Comparison of ENCODE assay signal across 33 mouse cellular contexts in genomic region chr3:96280660-96281059, GRCm38 (mm10). TPM values are rescaled to one million over a fixed set of nuclear protein-coding genes. Genes with fewer than 3 reads are reported as not detected.
A peak's percentile ranks its signal among the peaks of the same experiment; 100 is the strongest.
DNase-seq lines count a peak whose midpoint lies in the region; ATAC-seq and TF ChIP-seq lines count a peak whose summit lies in the region.
"Had no signal": no experiment of that assay in that cellular context is flagged by ENCODE, and none has a peak within 500 bp of the region (broad histone marks: within the 10 kb centered on the region; RNA-seq: fewer than 3 reads in every experiment).

No protein-coding gene starts in this region.

- no peak overlapping the region for H3K4me3 ChIP-seq in kidney, postnatal 0 days (replicated peaks; ENCODE audit: low read depth, low read length)
- no peak overlapping the region for H3K4me3 ChIP-seq in kidney, embryonic 16.5 days (ENCODE audit: low read length)
- H3K4me3 ChIP-seq in CH12.LX (replicated peaks in 1 of 3; ENCODE audit: low read depth in 2 of 3, low read length in 2 of 3, poor library complexity in 1 of 3) = no peak overlapping the region
- H3K4me3 ChIP-seq: embryonic facial prominence, embryonic 12.5 days; forebrain, embryonic 15.5 days; gastrocnemius, adult 2 months; hindbrain, embryonic 13.5 days; kidney, embryonic 15.5 days; limb, embryonic 10.5 days; limb, embryonic 15.5 days; neural tube, embryonic 13.5 days; stomach, embryonic 15.5 days had no signal

- TF ChIP-seq CTCF in kidney, postnatal 0 days (IDR thresholded peaks at IDR 0.05; ENCODE audit: low read depth) = peak; percentile 32; the same call in 1 of the 2 replicates
- TF ChIP-seq CTCF in CH12.LX (conservative IDR thresholded peaks at IDR 0.05 in 1 of 2, IDR thresholded peaks at IDR 0.05 in 1 of 2; ENCODE audit: low read depth in 2 of 2, low read length in 2 of 2) = peak in 1 of 2 experiments; percentile 47; a peak in 2 of 4 replicates

- no peak for DNase-seq in kidney, postnatal 0 days (ENCODE audit: low spot score)
- DNase-seq in CH12.LX (ENCODE audit: extremely low read depth) = no peak
- DNase-seq in ES-CJ7 (ENCODE audit: low read depth, low spot score) = peak; percentile 54
- peak; percentile 58 for DNase-seq in ZHBTc4 (ENCODE audit: low read depth, low spot score)
- no peak for DNase-seq in right cerebral cortex, postnatal 4 days
- DNase-seq in thymus, postnatal 25 days = no peak
- DNase-seq in ovary, adult 18-20 months (ENCODE audit: low spot score) = no peak
- DNase-seq: adrenal gland, postnatal 10 days; cerebellum, adult 9-11 months; embryo, embryonic 11 days; gastrocnemius, adult 2 months; gastrocnemius, postnatal 36 days; heart, adult 18-20 months; heart, postnatal 36 days; kidney, adult 18-20 months; kidney, postnatal 4 days; lung, adult 18-20 months; lung, postnatal 14 days; thymus, postnatal 14 days had no signal

- H3K9ac ChIP-seq in kidney, postnatal 0 days (ENCODE audit: low read depth, low read length) = no peak overlapping the region
- no peak overlapping the region for H3K9ac ChIP-seq in kidney, embryonic 16.5 days (replicated peaks; ENCODE audit: low read length)
- H3K9ac ChIP-seq in CH12.LX (ENCODE audit: insufficient read depth, low read depth) = no peak overlapping the region
- H3K9ac ChIP-seq: embryonic facial prominence, embryonic 12.5 days; forebrain, embryonic 15.5 days; hindbrain, embryonic 13.5 days; kidney, embryonic 15.5 days; limb, embryonic 15.5 days; neural tube, embryonic 13.5 days; stomach, embryonic 15.5 days had no signal

- H3K27ac ChIP-seq in kidney, postnatal 0 days = no peak overlapping the region
- H3K27ac ChIP-seq in kidney, embryonic 16.5 days (ENCODE audit: low read length) = no peak overlapping the region
- H3K27ac ChIP-seq in CH12.LX (ENCODE audit: insufficient read depth, low read depth) = no peak overlapping the region
- H3K27ac ChIP-seq: embryonic facial prominence, embryonic 12.5 days; forebrain, embryonic 15.5 days; gastrocnemius, adult 2 months; hindbrain, embryonic 13.5 days; kidney, embryonic 15.5 days; limb, embryonic 10.5 days; limb, embryonic 15.5 days; neural tube, embryonic 13.5 days; stomach, embryonic 15.5 days had no signal

- H3K4me1 ChIP-seq in kidney, postnatal 0 days (replicated peaks; ENCODE audit: insufficient read depth, low read length) = no peaks in the 10 kb centered on the region
- peaks cover 13% of the 10 kb centered on the region; the same call in 1 of the 2 replicates for H3K4me1 ChIP-seq in kidney, embryonic 16.5 days (ENCODE audit: insufficient read depth, low read length)
- H3K4me1 ChIP-seq in CH12.LX (ENCODE audit: control insufficient read depth in 1 of 2, insufficient read depth in 2 of 2) = peaks cover 0 to 18% of the 10 kb centered on the region in 2 experiments; a peak in 2 of 4 replicates

- peaks cover 12% of the 10 kb centered on the region; the same call in 1 of the 2 replicates for H3K27me3 ChIP-seq in kidney, postnatal 0 days (ENCODE audit: insufficient read depth, low read length)
- H3K27me3 ChIP-seq in kidney, embryonic 16.5 days (ENCODE audit: insufficient read depth, low read length) = peaks cover 11% of the 10 kb centered on the region
- H3K27me3 ChIP-seq in CH12.LX (replicated peaks) = peaks cover 21% of the 10 kb centered on the region

- 61% methylated on average over 6 of the region's 6 CpGs for WGBS in kidney, postnatal 0 days
- 60% methylated on average over 6 of the region's 6 CpGs for WGBS in kidney, embryonic 16.5 days

- TF ChIP-seq POLR2A in CH12.LX (IDR thresholded peaks at IDR 0.05; ENCODE audit: low read depth, low read length) = no peak

- H3K4me2 ChIP-seq in kidney, postnatal 0 days (ENCODE audit: low read length) = no peak overlapping the region
- no peak overlapping the region for H3K4me2 ChIP-seq in kidney, embryonic 16.5 days (replicated peaks; ENCODE audit: low read depth, low read length)
- no peak overlapping the region for H3K4me2 ChIP-seq in CH12.LX (ENCODE audit: insufficient read depth, low read depth, poor library complexity, severe bottlenecking)
- H3K4me2 ChIP-seq: embryonic facial prominence, embryonic 12.5 days; forebrain, embryonic 15.5 days; heart, embryonic 11.5 days; hindbrain, embryonic 13.5 days; kidney, embryonic 15.5 days; limb, embryonic 15.5 days; neural tube, embryonic 13.5 days; stomach, embryonic 15.5 days had no signal

- TF ChIP-seq RAD21 in CH12.LX (IDR thresholded peaks at IDR 0.05; ENCODE audit: low read depth, low read length) = peak; percentile 42

- no peaks in the 10 kb centered on the region for H3K36me3 ChIP-seq in kidney, postnatal 0 days (ENCODE audit: insufficient read depth, low read length)
- H3K36me3 ChIP-seq in kidney, embryonic 16.5 days (ENCODE audit: insufficient read depth, low read length) = no peaks in the 10 kb centered on the region
- no peaks in the 10 kb centered on the region for H3K36me3 ChIP-seq in CH12.LX (replicated peaks in 1 of 2; ENCODE audit: control insufficient read depth in 1 of 2, insufficient read depth in 1 of 2, low read length in 1 of 2)
- H3K36me3 ChIP-seq: embryonic facial prominence, embryonic 12.5 days; forebrain, embryonic 15.5 days; hindbrain, embryonic 13.5 days; kidney, embryonic 15.5 days; limb, embryonic 10.5 days; limb, embryonic 15.5 days; neural tube, embryonic 13.5 days; stomach, embryonic 15.5 days had no signal

- ATAC-seq in kidney, postnatal 0 days (replicated peaks; ENCODE audit: low FRiP score, low read depth) = no peak
- no peak for ATAC-seq in kidney, embryonic 16.5 days (ENCODE audit: low FRiP score, low TSS enrichment)
- ATAC-seq: forebrain, embryonic 15.5 days had no signal

- dilution Hi-C loops in CH12.LX (cut with MboI; ENCODE audit: extremely low pct_ligation_motif_present, extremely low pct_unique_long_range_greater_than_20kb, low sequenced_read_pairs) = no loop called here

- no peaks in the 10 kb centered on the region for H3K9me3 ChIP-seq in kidney, postnatal 0 days (replicated peaks; ENCODE audit: low read length)
- no peaks in the 10 kb centered on the region for H3K9me3 ChIP-seq in kidney, embryonic 16.5 days (ENCODE audit: low read length)
- H3K9me3 ChIP-seq in CH12.LX (replicated peaks; ENCODE audit: low read length) = peaks cover 3% of the 10 kb centered on the region
- H3K9me3 ChIP-seq: embryonic facial prominence, embryonic 12.5 days; forebrain, embryonic 15.5 days; hindbrain, embryonic 13.5 days; kidney, embryonic 15.5 days; limb, embryonic 10.5 days; limb, embryonic 15.5 days; neural tube, embryonic 13.5 days; stomach, embryonic 15.5 days had no signal

- no peaks in the 10 kb centered on the region for H3K79me2 ChIP-seq in CH12.LX (replicated peaks; ENCODE audit: control insufficient read depth, extremely low read depth, insufficient read depth, poor library complexity, severe bottlenecking)

- no peak for TF ChIP-seq EP300 in CH12.LX (IDR thresholded peaks at IDR 0.05; ENCODE audit: low read length)

- in situ Hi-C loops in CH12.LX (cut with MboI; ENCODE audit: low pct_ligation_motif_present, low pct_unique_long_range_greater_than_20kb, low sequenced_read_pairs) = loop anchor here (5.0 to 25.0 kb wide), 3 partner anchors 54 to 257 kb away; partner anchors contain the start of gene Hfe2

TF ChIP-seq in CH12.LX, 34 proteins besides CTCF, POLR2A, EP300 and RAD21 (continues in another document):
- TF ChIP-seq TCF12 (IDR thresholded peaks at IDR 0.05; ENCODE audit: low read depth, low read length) = no peak
- TF ChIP-seq MXI1 (IDR thresholded peaks at IDR 0.05; ENCODE audit: low read depth, low read length) = no peak
- no peak for TF ChIP-seq NRF1 (IDR thresholded peaks at IDR 0.05; ENCODE audit: low read depth, low read length)
- no peak for TF ChIP-seq PAX5 (IDR thresholded peaks at IDR 0.05; ENCODE audit: low read length)
- no peak for TF ChIP-seq BHLHE40 (IDR thresholded peaks at IDR 0.05; ENCODE audit: low read depth, low read length)
- TF ChIP-seq ETS1 (conservative IDR thresholded peaks at IDR 0.05; ENCODE audit: low read depth, low read length) = no peak
- TF ChIP-seq MYC (IDR thresholded peaks at IDR 0.05; ENCODE audit: low read depth, low read length) = no peak
- no peak for TF ChIP-seq IRF4 (IDR thresholded peaks at IDR 0.05; ENCODE audit: low read depth, low read length)
- no peak for TF ChIP-seq CHD2 (IDR thresholded peaks at IDR 0.05; ENCODE audit: low read length)
- TF ChIP-seq ZNF384 (IDR thresholded peaks at IDR 0.05; ENCODE audit: low read depth, low read length) = no peak

RNA-seq across cellular contexts. Expression of gene Hist2h2bb, which starts 11.1 kb away (rescaled TPM):
- 4.9 and 5.4 TPM in 2 replicates for polyA plus RNA-seq in kidney, postnatal 0 days (2015; fragmentation: Nextera tagmentation; extraction: Ambion mirVana)
- polyA plus RNA-seq in kidney, embryonic 16.5 days (2015; fragmentation: Nextera tagmentation; extraction: Ambion mirVana) = 14.8 TPM in 2 replicates
- total RNA-seq in CH12.LX (2012; rRNA removed) (2,265 and 2,866 TPM in 2 replicates), CH12.LX (2014; rRNA removed) (36.0 and 51.9 TPM in 2 replicates)
- polyA plus RNA-seq in CH12.LX (2012; ENCODE audit: insufficient read length, low read depth) = 1.6 and 4.1 TPM in 2 replicates

RNA-seq across cellular contexts. Expression of gene Hist2h3b, which starts 12.2 kb away (rescaled TPM):
- 34.6 and 36.5 TPM in 2 replicates for polyA plus RNA-seq in kidney, postnatal 0 days (2015; fragmentation: Nextera tagmentation; extraction: Ambion mirVana)
- 35.4 and 45.1 TPM in 2 replicates for polyA plus RNA-seq in kidney, embryonic 16.5 days (2015; fragmentation: Nextera tagmentation; extraction: Ambion mirVana)
- total RNA-seq in CH12.LX (2012; rRNA removed) = 1,287 and 1,421 TPM in 2 replicates
- total RNA-seq in CH12.LX (2014; rRNA removed) = 18.3 and 39.4 TPM in 2 replicates
- polyA plus RNA-seq in CH12.LX (2012; ENCODE audit: insufficient read length, low read depth) = 7.2 and 12.1 TPM in 2 replicates

RNA-seq across cellular contexts. Expression of gene Fcgr1, which starts 13.1 kb away (rescaled TPM):
- polyA plus RNA-seq in kidney, postnatal 0 days (2015; fragmentation: Nextera tagmentation; extraction: Ambion mirVana) = 2.0 and 2.5 TPM in 2 replicates
- 1.9 and 2.7 TPM in 2 replicates for polyA plus RNA-seq in kidney, embryonic 16.5 days (2015; fragmentation: Nextera tagmentation; extraction: Ambion mirVana)
- total RNA-seq in CH12.LX (2012; rRNA removed) (0.04 TPM in 1 of 2 replicates, not detected in the other), CH12.LX (2014; rRNA removed) (0.18 TPM in 1 of 2 replicates, not detected in the other)
- 0.27 TPM in 1 of 2 replicates, not detected in the other for polyA plus RNA-seq in CH12.LX (2012; ENCODE audit: insufficient read length, low read depth)

RNA-seq across cellular contexts. Expression of gene Hist2h4, which starts 17.5 kb away (rescaled TPM):
- polyA plus RNA-seq in kidney, postnatal 0 days (2015; fragmentation: Nextera tagmentation; extraction: Ambion mirVana) = 9.6 and 9.9 TPM in 2 replicates
- polyA plus RNA-seq in kidney, embryonic 16.5 days (2015; fragmentation: Nextera tagmentation; extraction: Ambion mirVana) = 8.0 and 10.8 TPM in 2 replicates
- total RNA-seq in CH12.LX (2012; rRNA removed) = 116 and 130 TPM in 2 replicates
- 1.0 and 2.5 TPM in 2 replicates for total RNA-seq in CH12.LX (2014; rRNA removed)
- 0.20 and 0.91 TPM in 2 replicates for polyA plus RNA-seq in CH12.LX (2012; ENCODE audit: insufficient read length, low read depth)

RNA-seq across cellular contexts. Expression of gene Hist2h3c1, which starts 34.2 kb away (rescaled TPM):
- polyA plus RNA-seq in kidney, postnatal 0 days (2015; fragmentation: Nextera tagmentation; extraction: Ambion mirVana) = 0.62 and 1.0 TPM in 2 replicates
- 0.24 and 1.1 TPM in 2 replicates for polyA plus RNA-seq in kidney, embryonic 16.5 days (2015; fragmentation: Nextera tagmentation; extraction: Ambion mirVana)
- total RNA-seq in CH12.LX (2012; rRNA removed) = 0.67 and 1.4 TPM in 2 replicates
- total RNA-seq in CH12.LX (2014; rRNA removed) = 1.2 and 1.4 TPM in 2 replicates
- 0.33 and 0.34 TPM in 2 replicates for polyA plus RNA-seq in CH12.LX (2012; ENCODE audit: insufficient read length, low read depth)
- total RNA-seq: gastrocnemius, adult 2 months; gastrocnemius, postnatal 36 days; heart, adult 18-20 months; heart, postnatal 36 days; layer of hippocampus, adult 8-10 months; layer of hippocampus, postnatal 25 days; left cerebral cortex, adult 8-10 months; midbrain, postnatal 0 days had no signal

Comparison
In these comparisons a context has a peak if more than half of its experiments do, and no peak if none do; other contexts are left out.
1. DNase-seq: peak in ES-CJ7 (single experiment) and ZHBTc4 (single experiment); none in kidney, postnatal 0 days (single experiment), CH12.LX (single experiment), right cerebral cortex, postnatal 4 days (single experiment), thymus, postnatal 25 days (single experiment) and ovary, adult 18-20 months (single experiment).